Mouse (Mus musculus) MEL (cell line): Measurements from ENCODE around the gene Coro7. TPM values are rescaled to one million over a fixed set of nuclear protein-coding genes. Genes with fewer than 3 reads are reported as not detected.

Experiments
- DNase-seq: peaks from one replicate; pipeline ENCODE4 v3.0.0; 2011; ENCODE audit warnings: low read depth, low spot score
- H3K27ac ChIP-seq: 2 replicates; pipeline ENCODE4 v1.5.1; 2012; ENCODE audit warnings: low read depth, mild to moderate bottlenecking, control low read depth, low read length, moderate library complexity; ENCODE audit not compliant: control insufficient read depth
- H3K27me3 ChIP-seq, 2 experiments: fragments of 150-350 bp in 1 of 2; sonication (generic) in 1 of 2; 2 replicates each; pipeline ENCODE4 v1.6.1; 2012; ENCODE audit warnings: low read length in 2 of 2, mild to moderate bottlenecking in 2 of 2, improper control_type of control experiment in 1 of 2, moderate library complexity in 1 of 2; ENCODE audit not compliant: insufficient read depth in 2 of 2, control insufficient read depth in 1 of 2
- H3K36me3 ChIP-seq, 2 experiments: 2 replicates each; pipeline ENCODE4 v1.6.1; 2012 to 2014; ENCODE audit warnings: low read length in 2 of 2, improper control_type of control experiment in 1 of 2, inconsistent platforms in 1 of 2, mild to moderate bottlenecking in 1 of 2; ENCODE audit not compliant: insufficient read depth in 2 of 2, control insufficient read depth in 1 of 2
- H3K4me1 ChIP-seq, 2 experiments: fragments of 150-350 bp in 1 of 2; sonication (generic) in 1 of 2; 2 replicates each; pipeline ENCODE4 v1.6.1; 2012; ENCODE audit warnings: low read length in 2 of 2, improper control_type of control experiment in 1 of 2, mild to moderate bottlenecking in 1 of 2; ENCODE audit not compliant: insufficient read depth in 2 of 2, control insufficient read depth in 1 of 2
- H3K4me3 ChIP-seq, 2 experiments: fragments of 150-350 bp in 1 of 2; sonication (generic) in 1 of 2; 2 replicates each; pipeline ENCODE4 v1.5.1; 2012; ENCODE audit warnings: low read depth in 2 of 2, low read length in 2 of 2, mild to moderate bottlenecking in 2 of 2, moderate library complexity in 2 of 2, control low read depth in 1 of 2, improper control_type of control experiment in 1 of 2; ENCODE audit not compliant: control insufficient read depth in 1 of 2, insufficient read depth in 1 of 2
- H3K79me2 ChIP-seq: 2 replicates; pipeline ENCODE4 v1.6.1; 2012; ENCODE audit warnings: mild to moderate bottlenecking, low read length, moderate library complexity; ENCODE audit not compliant: control insufficient read depth, poor library complexity, insufficient read depth
- H3K9ac ChIP-seq: 2 replicates; pipeline ENCODE4 v1.6.1; 2012; ENCODE audit warnings: low read depth, mild to moderate bottlenecking, control low read depth, low read length, moderate library complexity; ENCODE audit not compliant: control insufficient read depth, poor library complexity, severe bottlenecking
- H3K9me3 ChIP-seq: fragments of 150-350 bp; sonication (generic); replicated peaks from 2 replicates; pipeline ENCODE4 v1.6.1; 2012; ENCODE audit warnings: mild to moderate bottlenecking, low read length, improper control_type of control experiment, moderate library complexity; ENCODE audit not compliant: insufficient read depth
- BHLHE40 ChIP-seq: IDR thresholded peaks from 2 replicates; pipeline ENCODE4 v1.6.1; 2012; ENCODE audit warnings: low read depth, mild to moderate bottlenecking, inconsistent platforms, low read length, improper control_type of control experiment, borderline replicate concordance
- CHD1 ChIP-seq: IDR thresholded peaks from 2 replicates; pipeline ENCODE4 v1.6.1; 2012; ENCODE audit warnings: low read depth, mild to moderate bottlenecking, inconsistent platforms, low read length, improper control_type of control experiment
- CHD2 ChIP-seq: IDR thresholded peaks from 2 replicates; pipeline ENCODE4 v1.6.1; 2011; ENCODE audit warnings: low read length, improper control_type of control experiment
- CTCF ChIP-seq, 3 experiments: IDR thresholded peaks in 2 of 3; conservative IDR thresholded peaks in 1 of 3; 2 replicates each; pipeline ENCODE4 v1.5.1; 2011 to 2012; ENCODE audit warnings: low read length in 3 of 3, low read depth in 2 of 3, mild to moderate bottlenecking in 2 of 3, improper control_type of control experiment in 1 of 3, inconsistent platforms in 1 of 3, mixed read lengths in 1 of 3, moderate library complexity in 1 of 3; ENCODE audit not compliant: control insufficient read depth in 1 of 3, insufficient read depth in 1 of 3, poor library complexity in 1 of 3, severe bottlenecking in 1 of 3
- ELF1 ChIP-seq: IDR thresholded peaks from 2 replicates; pipeline ENCODE4 v1.6.1; 2014; ENCODE audit warnings: low read depth, mild to moderate bottlenecking, inconsistent platforms, low read length, improper control_type of control experiment, moderate library complexity
- ETS1 ChIP-seq: IDR thresholded peaks from 2 replicates; pipeline ENCODE4 v1.6.1; 2012; ENCODE audit warnings: low read depth, mild to moderate bottlenecking, inconsistent platforms, low read length, improper control_type of control experiment, moderate library complexity
- GABPA ChIP-seq: IDR thresholded peaks from 2 replicates; pipeline ENCODE4 v1.6.1; 2012; ENCODE audit warnings: low read depth, mild to moderate bottlenecking, inconsistent platforms, low read length, improper control_type of control experiment, moderate library complexity
- HCFC1 ChIP-seq: IDR thresholded peaks from 2 replicates; pipeline ENCODE4 v1.6.1; 2012; ENCODE audit warnings: low read depth, mild to moderate bottlenecking, inconsistent platforms, low read length, improper control_type of control experiment, moderate library complexity
- KAT2A ChIP-seq: conservative IDR thresholded peaks from 2 replicates; pipeline ENCODE4 v1.6.1; 2012; ENCODE audit warnings: low read depth, low read length, improper control_type of control experiment, inconsistent platforms
- MAFK ChIP-seq: IDR thresholded peaks from 2 replicates; pipeline ENCODE4 v1.6.1; 2011; ENCODE audit warnings: low read depth, mild to moderate bottlenecking, low read length, improper control_type of control experiment, borderline replicate concordance
- MAZ ChIP-seq: IDR thresholded peaks from 2 replicates; pipeline ENCODE4 v1.6.1; 2012; ENCODE audit warnings: low read depth, mild to moderate bottlenecking, inconsistent platforms, low read length, improper control_type of control experiment
- MEF2A ChIP-seq: IDR thresholded peaks from 2 replicates; pipeline ENCODE4 v1.6.1; 2014; ENCODE audit warnings: low read depth, mild to moderate bottlenecking, inconsistent platforms, low read length, improper control_type of control experiment; ENCODE audit not compliant: poor library complexity, insufficient replicate concordance, severe bottlenecking; ENCODE audit errors: extremely low read depth
- MXI1 ChIP-seq: IDR thresholded peaks from 2 replicates; pipeline ENCODE4 v1.6.1; 2011; ENCODE audit warnings: mild to moderate bottlenecking, low read depth, low read length, improper control_type of control experiment
- MYB ChIP-seq: IDR thresholded peaks from 2 replicates; pipeline ENCODE4 v1.6.1; 2011; ENCODE audit warnings: mild to moderate bottlenecking, low read depth, low read length, improper control_type of control experiment
- MYC ChIP-seq: IDR thresholded peaks from 2 replicates; pipeline ENCODE4 v1.6.1; 2011; ENCODE audit warnings: low read depth, mild to moderate bottlenecking, low read length, improper control_type of control experiment, moderate library complexity
- NELFE ChIP-seq: IDR thresholded peaks from 2 replicates; pipeline ENCODE4 v1.6.1; 2011; ENCODE audit warnings: low read depth, low read length, improper control_type of control experiment
- NRF1 ChIP-seq: IDR thresholded peaks from 2 replicates; pipeline ENCODE4 v1.6.1; 2014; ENCODE audit warnings: low read depth, mild to moderate bottlenecking, inconsistent platforms, low read length, improper control_type of control experiment, moderate library complexity; ENCODE audit not compliant: poor library complexity, insufficient read depth, severe bottlenecking
- POLR2AphosphoS2 ChIP-seq: IDR thresholded peaks from 2 replicates; pipeline ENCODE4 v1.6.1; 2011; ENCODE audit warnings: low read length, improper control_type of control experiment
- RAD21 ChIP-seq: IDR thresholded peaks from 2 replicates; pipeline ENCODE4 v1.6.1; 2011; ENCODE audit warnings: mild to moderate bottlenecking, low read depth, low read length, improper control_type of control experiment
- RCOR1 ChIP-seq: IDR thresholded peaks from 2 replicates; pipeline ENCODE4 v1.6.1; 2012; ENCODE audit warnings: low read depth, mild to moderate bottlenecking, inconsistent platforms, low read length, improper control_type of control experiment
- SIN3A ChIP-seq: IDR thresholded peaks from 2 replicates; pipeline ENCODE4 v1.6.1; 2012; ENCODE audit warnings: low read length, improper control_type of control experiment, inconsistent platforms
- SMC3 ChIP-seq: IDR thresholded peaks from 2 replicates; pipeline ENCODE4 v1.6.1; 2011; ENCODE audit warnings: low read depth, low read length, improper control_type of control experiment
- TBP ChIP-seq: IDR thresholded peaks from 2 replicates; pipeline ENCODE4 v1.8.0; 2011; ENCODE audit warnings: low read depth, low read length, improper control_type of control experiment
- UBTF ChIP-seq: IDR thresholded peaks from 2 replicates; pipeline ENCODE4 v1.6.1; 2012; ENCODE audit warnings: low read depth, mild to moderate bottlenecking, inconsistent platforms, low read length, improper control_type of control experiment, moderate library complexity, borderline replicate concordance; ENCODE audit not compliant: insufficient read depth
- USF2 ChIP-seq, 2 experiments: IDR thresholded peaks; 2 replicates each; pipeline ENCODE4 v1.6.1; 2011 to 2012; ENCODE audit warnings: improper control_type of control experiment in 2 of 2, low read length in 2 of 2, borderline replicate concordance in 1 of 2, inconsistent platforms in 1 of 2, low read depth in 1 of 2, mild to moderate bottlenecking in 1 of 2; ENCODE audit not compliant: insufficient read depth in 1 of 2
- ZKSCAN1 ChIP-seq: IDR thresholded peaks from 2 replicates; pipeline ENCODE4 v1.6.1; 2012; ENCODE audit warnings: low read depth, mild to moderate bottlenecking, inconsistent platforms, low read length, improper control_type of control experiment, moderate library complexity
- ZNF384 ChIP-seq: IDR thresholded peaks from 2 replicates; pipeline ENCODE4 v1.6.1; 2012; ENCODE audit warnings: low read depth, mild to moderate bottlenecking, inconsistent platforms, low read length, improper control_type of control experiment
- polyA plus RNA-seq, 2 experiments: library from polyadenylated mRNA; stranded (reverse) in 1 of 2; unstranded in 1 of 2; fragments of >175 nt in 1 of 2; fragments of >200 nt in 1 of 2; gene quantifications; 2 replicates each; pipeline versions ENCODE4 v1.2.1 to v1.2.4; 2012; ENCODE audit warnings: low replicate concordance in 2 of 2, low read depth in 1 of 2; ENCODE audit not compliant: insufficient read length in 2 of 2, insufficient read depth in 1 of 2, missing spikeins in 1 of 2
- total RNA-seq: library from RNA; depleted of rRNA; stranded (reverse); fragments of 300-350 nt; gene quantifications from 2 replicates; pipeline ENCODE4 v1.2.3, GENCODE M21; 2012

The Coro7 gene
- total and polyA plus RNA-seq, 3 experiments: 9.8 to 38.3 TPM; not detected in 1

- Histone ChIP-seq H3K4me1 (peaks cover 12 to 35% of the 10 kb centered on the region in 2 experiments), H3K27ac (no peak overlapping the region), H3K79me2 (no peaks in the 10 kb centered on the region), H3K4me3 (no peak overlapping the region), H3K9me3 (no peaks in the 10 kb centered on the region), H3K27me3 (no peaks in the 10 kb centered on the region), H3K36me3 (peaks cover 0 to 21% of the 10 kb centered on the region in 2 experiments; a peak in 2 of 4 replicates), H3K9ac (peak overlapping the region; percentile 72; the same call in 1 of the 2 replicates)
- no peak for DNase-seq
- TF ChIP-seq CHD2: no peak
- no peak for TF ChIP-seq MAFK
- no peak for TF ChIP-seq ZKSCAN1
Measured at GRCm38 (mm10) chr16:4587516-4588210, 91.9 kb downstream of the Coro7 start.

GRCm38 (mm10) chr16:4586531-4587123 is 93.0 kb downstream of the Coro7 start:
- Histone ChIP-seq H3K27me3 (no peaks in the 10 kb centered on the region), H3K27ac (peak overlapping the region; percentile 32; the same call in 1 of the 2 replicates), H3K9me3 (no peaks in the 10 kb centered on the region), H3K4me1 (peaks cover 12 to 35% of the 10 kb centered on the region in 2 experiments), H3K4me3 (peak overlapping the region; percentile 71 to 75), H3K79me2 (no peaks in the 10 kb centered on the region), H3K9ac (peak overlapping the region; percentile 72), H3K36me3 (peaks cover 0 to 21% of the 10 kb centered on the region in 2 experiments; a peak in 2 of 4 replicates)
- peak; percentile 97 for DNase-seq
- TF ChIP-seq MAFK (no peak), ELF1 (peak; percentile 83), NRF1 (no peak), MXI1 (no peak; the same call in 1 of the 2 replicates), RCOR1 (no peak), ETS1 (peak; percentile 63; the same call in 1 of the 2 replicates), MAZ (peak; percentile 88; the same call in 1 of the 2 replicates), BHLHE40 (peak; percentile 27; the same call in 1 of the 2 replicates), MEF2A (no peak), POLR2AphosphoS2 (no peak), UBTF (no peak), ZKSCAN1 (no peak), CHD2 (no peak), SIN3A (0 out of 2 replicates have a peak, but pooled peaks have one; percentile 55), MYB (no peak), USF2 (IDR thresholded peaks at IDR 0.05; ENCODE audit: borderline replicate concordance in 1 of 2, insufficient read depth in 1 of 2, low read depth in 1 of 2, low read length in 2 of 2) (no peak), RAD21 (no peak), GABPA (no peak), NELFE (peak; percentile 47), KAT2A (no peak), HCFC1 (peak; percentile 58; the same call in 1 of the 2 replicates), ZNF384 (no peak), CTCF (IDR thresholded peaks at IDR 0.05 in 2 of 3, conservative IDR thresholded peaks at IDR 0.05 in 1 of 3; ENCODE audit: control insufficient read depth in 1 of 3, insufficient read depth in 1 of 3, low read depth in 2 of 3, low read length in 3 of 3, poor library complexity in 1 of 3, severe bottlenecking in 1 of 3) (0 out of 6 replicates have a peak, but pooled peaks of 1 of the 3 experiments have one; percentile 3), MYC (no peak), TBP (no peak), SMC3 (no peak), CHD1 (no peak)
